Mouse (Mus musculus) heart, embryonic 13.5 days (tissue): ENCODE results near the gene Slbp. TPM values are rescaled to one million over a fixed set of nuclear protein-coding genes. Genes with fewer than 3 reads are reported as not detected.

Experiments used
- ATAC-seq: fragments of 200-750 bp; cut with Nextera tagmentation; 2 replicates; pipeline ENCODE4 v1.8.0; 2017; ENCODE audit warnings: moderate TSS enrichment; ENCODE audit not compliant: insufficient number of reproducible peaks, low FRiP score, low TSS enrichment; ENCODE audit errors: extremely low read depth
- H3K27ac ChIP-seq: fragments of 300-500 bp; sonication (generic); replicated peaks from 2 replicates; pipeline ENCODE4 v1.5.1; 2015; ENCODE audit warnings: moderate library complexity, mild to moderate bottlenecking, inconsistent platforms
- H3K27me3 ChIP-seq: fragments of 300-500 bp; sonication (generic); replicated peaks from 2 replicates; pipeline ENCODE4 v1.6.1; 2015; ENCODE audit warnings: mild to moderate bottlenecking, inconsistent platforms
- H3K36me3 ChIP-seq: fragments of 300-500 bp; sonication (generic); 2 replicates; pipeline ENCODE4 v1.6.1; 2015; ENCODE audit warnings: mild to moderate bottlenecking, inconsistent platforms
- H3K4me1 ChIP-seq: fragments of 300-500 bp; sonication (generic); 2 replicates; pipeline ENCODE4 v1.6.1; 2015; ENCODE audit warnings: inconsistent platforms
- H3K4me2 ChIP-seq: fragments of 300-500 bp; sonication (generic); 2 replicates; pipeline ENCODE4 v1.6.1; 2015; ENCODE audit warnings: inconsistent platforms, mild to moderate bottlenecking, moderate library complexity
- H3K4me3 ChIP-seq: fragments of 300-500 bp; sonication (generic); 2 replicates; pipeline ENCODE4 v1.5.1; 2015; ENCODE audit warnings: moderate library complexity, mild to moderate bottlenecking, inconsistent platforms
- H3K9ac ChIP-seq: fragments of 300-500 bp; sonication (generic); 2 replicates; pipeline ENCODE4 v1.6.1; 2015; ENCODE audit warnings: inconsistent platforms, mild to moderate bottlenecking, moderate library complexity
- H3K9me3 ChIP-seq: fragments of 300-500 bp; sonication (generic); 2 replicates; pipeline ENCODE4 v1.6.1; 2016; ENCODE audit warnings: inconsistent platforms
- WGBS: fragments of 180-500 bp; shearing (Covaris S2); methylation state at CpG from one replicate; pipeline ENCODE4 v1.1.7; 2015; ENCODE audit warnings: mixed read lengths; 5-methylcytosine and 5-hydroxymethylcytosine counted together
- polyA plus RNA-seq: library from polyadenylated mRNA; unstranded; fragments of >200 nt; fragmentation: Nextera tagmentation; extraction: Ambion mirVana; gene quantifications from 2 replicates; pipeline ENCODE4 v1.2.1, GENCODE M21; 2015

Gene Slbp
- polyA plus RNA-seq, 1 experiment from 2014 or later, result 114 TPM

GRCm38 (mm10) chr5:33627968-33628367 lies 24.4 kb downstream of the Slbp start:
- Histone ChIP-seq H3K4me2 (peak overlapping the region; percentile 87), H3K9ac (peak overlapping the region; percentile 91), H3K27me3 (no peaks in the 10 kb centered on the region), H3K4me3 (peak overlapping the region; percentile 77), H3K36me3 (peaks cover 14% of the 10 kb centered on the region), H3K27ac (peak overlapping the region; percentile 91; the same call in 1 of the 2 replicates), H3K4me1 (peaks cover 29% of the 10 kb centered on the region), H3K9me3 (no peaks in the 10 kb centered on the region)
- ATAC-seq, result no peak
- WGBS, result 31% methylated on average over 4 of the region's 4 CpGs

- Histone ChIP-seq H3K4me2 (no peak overlapping the region), H3K9ac (no peak overlapping the region), H3K27ac (no peak overlapping the region), H3K4me3 (no peak overlapping the region), H3K4me1 (peaks cover 19% of the 10 kb centered on the region), H3K9me3 (no peaks in the 10 kb centered on the region), H3K27me3 (no peaks in the 10 kb centered on the region), H3K36me3 (peaks cover 21% of the 10 kb centered on the region)
- WGBS, result 75% methylated on average over 3 of the region's 3 CpGs
- no peak for ATAC-seq
These were observed 28.6 kb downstream of the Slbp start for GRCm38 (mm10) chr5:33623766-33624165.

DNA sequence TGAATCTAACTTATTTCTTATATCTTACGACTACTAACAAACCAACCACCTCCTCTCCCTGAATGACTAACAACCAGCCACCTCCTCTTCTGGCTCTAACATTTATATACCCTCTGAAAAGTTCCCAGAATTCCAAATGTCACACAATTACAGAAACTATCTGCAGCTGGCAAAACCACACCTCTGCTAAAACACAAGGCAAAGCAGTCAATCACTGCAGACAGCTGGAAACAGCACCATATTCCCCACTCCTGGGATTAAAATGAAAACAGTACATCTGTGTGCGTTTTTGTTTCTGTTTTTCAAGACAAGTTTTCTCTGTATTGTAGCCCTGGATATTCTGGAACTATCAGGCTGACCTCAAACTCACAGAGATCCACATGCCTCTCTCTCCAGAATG lies 29.7 kb downstream of the Slbp start:
- no peaks in the 10 kb centered on the region for H3K27me3 ChIP-seq
- H3K9ac ChIP-seq, result no peak overlapping the region
- no peak overlapping the region for H3K27ac ChIP-seq
- H3K4me2 ChIP-seq, result no peak overlapping the region
- 87% methylated on average over 2 of the region's 2 CpGs for WGBS
- H3K4me3 ChIP-seq, result no peak overlapping the region
- H3K9me3 ChIP-seq, result no peaks in the 10 kb centered on the region
- peaks cover 12% of the 10 kb centered on the region for H3K4me1 ChIP-seq
- peaks cover 21% of the 10 kb centered on the region for H3K36me3 ChIP-seq
- ATAC-seq, result no peak

DNA sequence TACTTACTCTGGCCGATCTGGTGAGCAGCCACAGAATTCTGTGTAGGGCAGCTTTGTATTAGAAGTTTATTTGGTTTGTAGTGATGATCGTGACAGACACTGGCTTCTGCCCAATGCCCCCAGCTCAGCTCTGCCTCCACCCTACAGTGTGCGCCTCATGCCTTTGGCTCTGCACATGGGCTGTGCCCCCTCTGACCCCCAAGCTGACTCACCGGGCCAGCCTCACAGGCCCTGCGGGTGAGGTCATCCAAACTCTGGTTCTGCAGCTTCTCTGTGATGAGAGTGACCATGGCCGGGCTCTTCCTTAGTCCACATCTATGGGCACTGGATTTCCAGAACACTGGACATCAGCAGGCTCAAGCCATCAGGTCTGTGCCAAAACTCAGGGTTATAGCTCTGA lies 38.0 kb downstream of the Slbp start:
- H3K36me3 ChIP-seq, result peaks cover 48% of the 10 kb centered on the region
- no peak overlapping the region for H3K9ac ChIP-seq
- no peak overlapping the region for H3K4me3 ChIP-seq
- H3K4me1 ChIP-seq, result no peaks in the 10 kb centered on the region
- no peaks in the 10 kb centered on the region for H3K9me3 ChIP-seq
- H3K27me3 ChIP-seq, result no peaks in the 10 kb centered on the region
- H3K27ac ChIP-seq, result no peak overlapping the region
- WGBS, result 82% methylated on average over 6 of the region's 6 CpGs
- no peak for ATAC-seq
- no peak overlapping the region for H3K4me2 ChIP-seq

DNA sequence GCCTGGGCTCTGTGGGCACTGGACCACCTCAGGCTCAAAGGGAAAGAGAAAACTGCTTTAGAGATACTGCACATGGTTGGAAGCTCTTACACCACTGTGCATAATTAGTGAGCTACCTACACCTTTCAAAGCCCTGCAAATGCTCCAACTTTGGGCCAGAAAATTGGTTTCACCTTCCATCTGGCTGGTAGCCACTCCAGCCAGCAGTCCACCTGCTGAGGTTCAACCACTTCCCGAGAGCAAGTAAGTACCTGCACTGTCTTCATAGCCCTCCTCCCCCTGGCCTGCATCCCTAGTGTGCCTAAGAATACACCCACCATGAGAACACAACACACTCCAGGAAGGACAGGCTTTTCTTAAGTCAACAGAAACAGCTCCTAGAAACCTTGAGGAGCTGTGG lies 40.6 kb downstream of the Slbp start:
- H3K9me3 ChIP-seq, result no peaks in the 10 kb centered on the region
- peaks cover 73% of the 10 kb centered on the region for H3K36me3 ChIP-seq
- H3K4me2 ChIP-seq, result no peak overlapping the region
- no peaks in the 10 kb centered on the region for H3K4me1 ChIP-seq
- no peak overlapping the region for H3K4me3 ChIP-seq
- WGBS, result 87% methylated on average over 1 of the region's 1 CpGs
- ATAC-seq, result no peak
- H3K27ac ChIP-seq, result no peak overlapping the region
- H3K9ac ChIP-seq, result no peak overlapping the region
- H3K27me3 ChIP-seq, result no peaks in the 10 kb centered on the region

- Histone ChIP-seq H3K27me3 (no peaks in the 10 kb centered on the region), H3K27ac (no peak overlapping the region), H3K4me2 (no peak overlapping the region), H3K4me3 (no peak overlapping the region), H3K4me1 (0 out of 2 replicates have a peak, but pooled peaks cover 5% of the 10 kb centered on the region), H3K36me3 (peaks cover 88% of the 10 kb centered on the region), H3K9ac (no peak overlapping the region), H3K9me3 (no peaks in the 10 kb centered on the region)
- no peak for ATAC-seq
- WGBS, result 88% methylated on average over 1 of the region's 1 CpGs
These were observed 43.1 kb downstream of the Slbp start for GRCm38 (mm10) chr5:33609226-33609625.

- H3K4me2 ChIP-seq, result no peak overlapping the region
- no peaks in the 10 kb centered on the region for H3K9me3 ChIP-seq
- H3K9ac ChIP-seq, result no peak overlapping the region
- no peak for ATAC-seq
- no peak overlapping the region for H3K27ac ChIP-seq
- peaks cover 83% of the 10 kb centered on the region for H3K36me3 ChIP-seq
- no peak overlapping the region for H3K4me3 ChIP-seq
- H3K27me3 ChIP-seq, result no peaks in the 10 kb centered on the region
- 93% methylated on average over 15 of the region's 15 CpGs for WGBS
- 0 out of 2 replicates have a peak, but pooled peaks cover 5% of the 10 kb centered on the region for H3K4me1 ChIP-seq
These were observed 44.9 kb downstream of the Slbp start for GRCm38 (mm10) chr5:33607434-33607833.

DNA sequence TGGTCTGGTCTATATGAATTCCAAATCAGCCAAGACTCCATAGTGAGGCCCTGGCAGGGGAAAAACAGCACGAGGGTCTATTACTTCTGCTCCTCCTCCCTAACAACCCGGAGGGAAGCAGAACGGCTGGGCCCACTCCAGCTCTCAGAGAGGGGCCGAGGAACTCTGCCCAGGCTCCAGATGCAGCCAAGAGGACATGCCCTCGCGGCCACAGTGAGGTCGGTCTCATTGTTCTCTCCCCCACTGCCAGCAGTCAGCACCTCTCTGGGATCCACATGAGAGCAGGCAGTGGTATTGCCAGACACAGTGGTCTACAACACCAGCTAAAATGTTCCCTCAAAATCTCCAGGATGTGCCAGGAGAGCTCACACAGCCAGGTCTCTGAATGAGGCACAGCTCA lies 45.7 kb downstream of the Slbp start:
- no peaks in the 10 kb centered on the region for H3K27me3 ChIP-seq
- 78% methylated on average over 7 of the region's 7 CpGs for WGBS
- H3K4me3 ChIP-seq, result no peak overlapping the region
- no peak overlapping the region for H3K9ac ChIP-seq
- H3K4me2 ChIP-seq, result no peak overlapping the region
- H3K9me3 ChIP-seq, result no peaks in the 10 kb centered on the region
- H3K36me3 ChIP-seq, result peaks cover 83% of the 10 kb centered on the region
- no peak overlapping the region for H3K27ac ChIP-seq
- ATAC-seq, result no peak
- 0 out of 2 replicates have a peak, but pooled peaks cover 5% of the 10 kb centered on the region for H3K4me1 ChIP-seq

- 0 out of 2 replicates have a peak overlapping the region, but pooled peaks have one; percentile 10 for H3K9ac ChIP-seq
- 0 out of 2 replicates have a peak, but pooled peaks cover 5% of the 10 kb centered on the region for H3K4me1 ChIP-seq
- no peaks in the 10 kb centered on the region for H3K9me3 ChIP-seq
- no peak overlapping the region for H3K4me3 ChIP-seq
- 85% methylated on average over 5 of the region's 5 CpGs for WGBS
- H3K4me2 ChIP-seq, result no peak overlapping the region
- no peak for ATAC-seq
- no peak overlapping the region for H3K27ac ChIP-seq
- H3K27me3 ChIP-seq, result no peaks in the 10 kb centered on the region
- peaks cover 83% of the 10 kb centered on the region for H3K36me3 ChIP-seq
These were observed 47.1 kb downstream of the Slbp start for GRCm38 (mm10) chr5:33605314-33605713.

GRCm38 (mm10) chr5:33593620-33594019 lies 58.8 kb downstream of the Slbp start:
- Histone ChIP-seq H3K4me2 (no peak overlapping the region), H3K4me3 (no peak overlapping the region), H3K9me3 (no peaks in the 10 kb centered on the region), H3K27ac (no peak overlapping the region), H3K36me3 (peaks cover 11% of the 10 kb centered on the region), H3K27me3 (no peaks in the 10 kb centered on the region), H3K9ac (no peak overlapping the region), H3K4me1 (no peaks in the 10 kb centered on the region)
- WGBS, result 34% methylated on average over 2 of the region's 2 CpGs
- no peak for ATAC-seq

DNA sequence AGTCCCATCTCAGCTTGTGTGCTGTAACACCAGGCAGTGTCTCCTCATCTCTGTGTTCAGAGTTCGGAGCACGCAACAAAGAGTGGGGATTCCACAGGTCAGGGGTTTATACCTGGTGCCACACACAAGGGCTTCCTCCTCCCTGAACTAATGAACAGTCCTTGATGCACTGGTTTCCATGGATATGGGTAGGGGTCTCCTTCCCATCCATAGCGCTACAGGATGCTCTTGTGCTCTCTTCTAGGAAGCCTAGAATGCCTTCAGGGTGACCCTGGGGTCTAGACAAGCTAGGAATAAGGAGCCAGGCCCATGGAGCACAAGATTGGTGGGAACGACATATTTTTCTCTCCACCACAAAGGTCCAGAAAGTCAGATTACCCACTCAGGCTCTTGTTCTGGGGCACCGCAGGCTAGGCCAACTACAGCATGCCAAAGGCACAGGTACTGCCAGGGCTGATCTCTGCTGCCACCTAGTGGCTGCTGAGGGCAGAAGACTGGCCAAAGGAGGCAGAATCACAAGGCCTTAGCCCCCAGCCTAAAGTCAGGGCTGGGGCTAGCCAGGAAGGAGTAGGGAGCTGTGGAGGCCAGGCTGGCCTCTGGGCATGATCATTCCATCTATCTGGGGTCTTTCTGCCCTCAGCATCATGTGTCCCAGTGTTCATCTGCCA lies 63.0 kb downstream of the Slbp start:
- no peak overlapping the region for H3K4me2 ChIP-seq
- H3K36me3 ChIP-seq, result no peaks in the 10 kb centered on the region
- H3K9me3 ChIP-seq, result no peaks in the 10 kb centered on the region
- H3K4me3 ChIP-seq, result no peak overlapping the region
- 63% methylated on average over 5 of the region's 5 CpGs for WGBS
- H3K27ac ChIP-seq, result no peak overlapping the region
- H3K27me3 ChIP-seq, result peaks cover 5% of the 10 kb centered on the region
- no peaks in the 10 kb centered on the region for H3K4me1 ChIP-seq
- no peak overlapping the region for H3K9ac ChIP-seq
- no peak for ATAC-seq

DNA sequence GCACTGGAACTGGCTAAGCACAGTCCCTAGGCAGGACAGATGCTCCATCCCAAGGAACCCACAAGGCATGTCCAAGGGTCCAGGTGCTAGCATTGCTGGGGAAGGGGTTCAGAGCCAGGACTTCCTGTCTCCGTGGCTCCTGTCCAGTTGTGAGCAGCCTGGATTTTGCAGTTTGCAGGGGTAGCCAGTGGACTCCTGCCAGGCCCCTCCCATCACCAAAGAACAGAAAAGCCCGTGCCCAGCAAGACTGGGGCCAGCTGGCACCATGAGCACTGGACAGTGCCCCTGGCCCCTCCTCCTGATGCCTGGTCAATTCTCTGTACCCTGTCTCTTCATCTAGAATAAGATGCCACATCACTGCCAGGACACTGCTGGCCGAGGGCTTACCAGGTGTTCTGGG lies 64.3 kb downstream of the Slbp start:
- Histone ChIP-seq H3K4me2 (no peak overlapping the region), H3K4me3 (no peak overlapping the region), H3K27me3 (peaks cover 5% of the 10 kb centered on the region), H3K27ac (no peak overlapping the region), H3K9ac (no peak overlapping the region), H3K4me1 (peaks cover 4% of the 10 kb centered on the region; the same call in 1 of the 2 replicates), H3K36me3 (no peaks in the 10 kb centered on the region), H3K9me3 (no peaks in the 10 kb centered on the region)
- 62% methylated on average over 3 of the region's 3 CpGs for WGBS
- no peak for ATAC-seq
